Comparison of ENCODE assay signal across 12 mouse cellular contexts in genomic region chr7:80123115-80123514, GRCm38 (mm10). TPM values are rescaled to one million over a fixed set of nuclear protein-coding genes. Genes with fewer than 3 reads are reported as not detected.
DNase-seq lines count a peak whose midpoint lies in the region; ATAC-seq and TF ChIP-seq lines count a peak whose summit lies in the region.
"Had no signal": no experiment of that assay in that cellular context is flagged by ENCODE, and none has a peak within 500 bp of the region (broad histone marks: within the 10 kb centered on the region; RNA-seq: fewer than 3 reads in every experiment).

No protein-coding gene starts in this region.

- TF ChIP-seq CTCF in G1E (IDR thresholded peaks at IDR 0.05; ENCODE audit: low read depth, low read length) = no peak
- TF ChIP-seq CTCF in thymus, adult 2 months (IDR thresholded peaks at IDR 0.05; ENCODE audit: borderline replicate concordance, control insufficient read depth, extremely low read depth, insufficient read depth, low read length, poor library complexity) = no peak

- no peaks in the 10 kb centered on the region for H3K27me3 ChIP-seq in kidney, embryonic 16.5 days (ENCODE audit: insufficient read depth, low read length)
- no peaks in the 10 kb centered on the region for H3K27me3 ChIP-seq in kidney, embryonic 14.5 days (ENCODE audit: control insufficient read depth, insufficient read depth, low read length)
- H3K27me3 ChIP-seq in G1E (ENCODE audit: insufficient read depth, low read length) = no peaks in the 10 kb centered on the region
- H3K27me3 ChIP-seq in thymus, adult 2 months (ENCODE audit: control insufficient read depth, insufficient read depth, low read length) = no peaks in the 10 kb centered on the region
- H3K27me3 ChIP-seq: limb, embryonic 13.5 days had no signal

- 45% methylated on average over 4 of the region's 4 CpGs for WGBS in kidney, embryonic 16.5 days
- 41% methylated on average over 4 of the region's 4 CpGs for WGBS in kidney, embryonic 14.5 days
- WGBS in thymus, adult 2 months = 15% methylated on average over 4 of the region's 4 CpGs

- 0 out of 2 replicates have a peak overlapping the region, but pooled peaks have one; percentile 16 for H3K9ac ChIP-seq in kidney, embryonic 16.5 days (replicated peaks; ENCODE audit: low read length)
- H3K9ac ChIP-seq in kidney, embryonic 14.5 days (ENCODE audit: low read depth, low read length) = no peak overlapping the region
- H3K9ac ChIP-seq: limb, embryonic 13.5 days had no signal

- H3K27ac ChIP-seq in kidney, embryonic 16.5 days (ENCODE audit: low read length) = no peak overlapping the region
- no peak overlapping the region for H3K27ac ChIP-seq in kidney, embryonic 14.5 days (ENCODE audit: low read depth, low read length)
- peak overlapping the region; percentile 80 for H3K27ac ChIP-seq in thymus, adult 2 months (ENCODE audit: control insufficient read depth, insufficient read depth, low read length)
- H3K27ac ChIP-seq: limb, embryonic 13.5 days had no signal

- H3K9me3 ChIP-seq in kidney, embryonic 16.5 days (ENCODE audit: low read length) = no peaks in the 10 kb centered on the region
- H3K9me3 ChIP-seq in kidney, embryonic 14.5 days (ENCODE audit: control insufficient read depth, low read length) = no peaks in the 10 kb centered on the region
- no peaks in the 10 kb centered on the region for H3K9me3 ChIP-seq in G1E (replicated peaks)
- H3K9me3 ChIP-seq: limb, embryonic 13.5 days had no signal

- H3K36me3 ChIP-seq in kidney, embryonic 16.5 days (ENCODE audit: insufficient read depth, low read length) = no peaks in the 10 kb centered on the region
- no peaks in the 10 kb centered on the region for H3K36me3 ChIP-seq in kidney, embryonic 14.5 days (ENCODE audit: control insufficient read depth, insufficient read depth, low read length)
- no peaks in the 10 kb centered on the region for H3K36me3 ChIP-seq in G1E (replicated peaks)
- no peaks in the 10 kb centered on the region for H3K36me3 ChIP-seq in thymus, adult 2 months (ENCODE audit: control insufficient read depth, insufficient read depth, low read length)
- H3K36me3 ChIP-seq: limb, embryonic 13.5 days had no signal

- 0 out of 2 replicates have a peak, but pooled peaks cover 7% of the 10 kb centered on the region for H3K4me1 ChIP-seq in kidney, embryonic 16.5 days (ENCODE audit: insufficient read depth, low read length)
- H3K4me1 ChIP-seq in kidney, embryonic 14.5 days (ENCODE audit: control insufficient read depth, insufficient read depth, low read length) = peaks cover 7% of the 10 kb centered on the region; the same call in 1 of the 2 replicates
- H3K4me1 ChIP-seq in G1E (ENCODE audit: insufficient read depth, low read depth, low read length) = peaks cover 41% of the 10 kb centered on the region
- H3K4me1 ChIP-seq in thymus, adult 2 months (replicated peaks; ENCODE audit: control insufficient read depth, insufficient read depth, low read length) = peaks cover 5% of the 10 kb centered on the region; the same call in 1 of the 2 replicates

- no peak overlapping the region for H3K4me2 ChIP-seq in kidney, embryonic 16.5 days (replicated peaks; ENCODE audit: low read depth, low read length)
- H3K4me2 ChIP-seq in kidney, embryonic 14.5 days (replicated peaks; ENCODE audit: low read depth, low read length) = no peak overlapping the region
- H3K4me2 ChIP-seq: limb, embryonic 13.5 days had no signal

- ATAC-seq in kidney, embryonic 16.5 days (ENCODE audit: low FRiP score, low TSS enrichment) = no peak
- no peak for ATAC-seq in kidney, embryonic 14.5 days (ENCODE audit: low FRiP score, low TSS enrichment)
- ATAC-seq in G1E (ENCODE audit: extremely low read depth, insufficient number of reproducible peaks, low FRiP score, poor library complexity, severe bottlenecking) = no peak; the same call in 1 of the 2 replicates

- TF ChIP-seq POLR2A in thymus, adult 2 months (IDR thresholded peaks at IDR 0.05; ENCODE audit: control insufficient read depth, extremely low read depth, insufficient read depth, low read length, poor library complexity) = 0 out of 2 replicates have a peak, but pooled peaks have one; percentile 33

- H3K4me3 ChIP-seq in kidney, embryonic 16.5 days (ENCODE audit: low read length) = no peak overlapping the region
- H3K4me3 ChIP-seq in kidney, embryonic 14.5 days (ENCODE audit: low read length) = no peak overlapping the region
- peak overlapping the region; percentile 45; the same call in 1 of the 2 replicates for H3K4me3 ChIP-seq in G1E (ENCODE audit: low read depth, low read length)
- 0 out of 2 replicates have a peak overlapping the region, but pooled peaks have one; percentile 3 for H3K4me3 ChIP-seq in thymus, adult 2 months (ENCODE audit: control insufficient read depth, insufficient read depth, low read length)
- H3K4me3 ChIP-seq: limb, embryonic 13.5 days had no signal

- DNase-seq in G1E (ENCODE audit: low spot score) = peak; percentile 59
- peak; percentile 40 for DNase-seq in lung, postnatal 36 days
- peak; percentile 75 for DNase-seq in thymus, adult 2 months
- no peak for DNase-seq in kidney, adult 8-10 months
- DNase-seq in embryo, embryonic 11 days = no peak
- no peak for DNase-seq in adrenal gland, adult 2 months
- DNase-seq: gastrocnemius, postnatal 14 days; heart, postnatal 4 days; kidney, adult 2 months had no signal

RNA-seq across cellular contexts. Expression of gene Idh2, which starts 7.9 kb away (rescaled TPM):
- polyA plus RNA-seq in kidney, embryonic 16.5 days (2015; fragmentation: Nextera tagmentation; extraction: Ambion mirVana) = 782 and 850 TPM in 2 replicates
- polyA plus RNA-seq in kidney, embryonic 14.5 days (2014; fragmentation: Nextera tagmentation; extraction: Ambion mirVana) = 549 and 658 TPM in 2 replicates
- 58.5 and 87.5 TPM in 2 replicates for total RNA-seq in G1E (2014; fragmentation: Nextera tagmentation)
- total RNA-seq in G1E (2017) = 98.7 and 106 TPM in 2 replicates
- 90.0 and 114 TPM in 2 replicates for polyA plus RNA-seq in G1E (2012)
- 168 and 225 TPM in 2 replicates for polyA plus RNA-seq in thymus, adult 2 months (2012; rRNA removed)
- 100 to 1,000 TPM in 1 of 2 experiments, 10 to 100 TPM in 1; 96.2 to 200 TPM for total RNA-seq in adrenal gland, adult 2 months (2021)
- polyA plus RNA-seq in adrenal gland, adult 2 months (2012; rRNA removed) = 147 and 150 TPM in 2 replicates

Comparison
In these comparisons a context has a peak if more than half of its experiments do, and no peak if none do; other contexts are left out.
1. H3K4me3 ChIP-seq: peak in G1E (single experiment) and thymus, adult 2 months (single experiment); none in kidney, embryonic 16.5 days (single experiment) and kidney, embryonic 14.5 days (single experiment).
2. DNase-seq: peak in G1E (single experiment), lung, postnatal 36 days (single experiment) and thymus, adult 2 months (single experiment); none in kidney, adult 8-10 months (0 of 2), embryo, embryonic 11 days (single experiment) and adrenal gland, adult 2 months (single experiment).